Mouse (Mus musculus) adrenal gland, postnatal 25 days (tissue): Measurements from ENCODE around the gene Sap25. TPM values are rescaled to one million over a fixed set of nuclear protein-coding genes. Genes with fewer than 3 reads are reported as not detected.
A peak's percentile ranks its signal among the peaks of the same experiment; 100 is the strongest.

ENCODE experiments used
- DNase-seq: peaks from one replicate; pipeline ENCODE4 v3.0.0; 2021; ENCODE audit warnings: mixed read lengths
- total RNA-seq: library from RNA; stranded (reverse); gene quantifications from 2 replicates; pipeline ENCODE4 v1.2.3, GENCODE M21; 2021

The Sap25 gene
- total RNA-seq, 1 experiment from 2014 or later: 10.0 TPM

GRCm38 (mm10) chr5:137663057-137663456 lies 21.9 kb downstream of the Sap25 start:
- DNase-seq: no peak

DNA sequence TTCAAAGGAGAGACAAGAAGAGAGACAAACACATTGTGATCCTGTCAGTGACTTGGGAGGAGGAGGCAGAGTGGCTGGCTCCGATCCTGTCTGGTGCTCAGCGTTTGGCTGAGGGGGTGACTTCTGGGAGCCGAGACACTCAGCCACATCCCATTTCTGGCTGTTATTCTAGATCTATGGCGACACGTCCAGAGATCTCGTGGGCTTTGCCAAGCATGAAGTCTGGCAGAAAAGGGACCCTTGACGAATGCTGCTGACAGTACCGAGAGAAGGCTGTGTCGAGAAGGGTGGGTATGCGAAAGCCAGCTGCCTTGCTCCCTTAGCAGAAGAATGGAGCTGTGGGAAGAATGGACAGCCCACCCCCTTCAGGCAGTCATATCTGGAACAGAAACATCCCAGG lies 27.8 kb downstream of the Sap25 start:
- no peak for DNase-seq

DNA sequence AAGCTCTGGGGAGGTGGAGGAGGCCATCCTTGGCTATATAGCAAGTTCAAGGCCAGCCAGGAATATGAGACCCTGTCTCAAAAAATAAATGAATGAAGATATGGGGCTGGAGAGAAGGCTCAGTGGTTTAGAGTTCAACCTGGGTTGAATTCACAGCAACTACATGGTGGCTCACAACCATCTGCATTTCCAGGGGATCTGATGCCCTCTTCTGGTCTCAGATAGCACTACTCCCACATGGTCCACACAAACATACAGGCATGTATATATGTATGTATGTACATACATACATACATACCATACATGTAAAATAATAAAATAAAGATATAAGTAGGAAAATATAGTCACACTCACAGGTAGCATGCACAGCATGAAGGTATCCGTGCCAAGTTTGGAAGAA lies 29.1 kb downstream of the Sap25 start:
- no peak for DNase-seq

DNA sequence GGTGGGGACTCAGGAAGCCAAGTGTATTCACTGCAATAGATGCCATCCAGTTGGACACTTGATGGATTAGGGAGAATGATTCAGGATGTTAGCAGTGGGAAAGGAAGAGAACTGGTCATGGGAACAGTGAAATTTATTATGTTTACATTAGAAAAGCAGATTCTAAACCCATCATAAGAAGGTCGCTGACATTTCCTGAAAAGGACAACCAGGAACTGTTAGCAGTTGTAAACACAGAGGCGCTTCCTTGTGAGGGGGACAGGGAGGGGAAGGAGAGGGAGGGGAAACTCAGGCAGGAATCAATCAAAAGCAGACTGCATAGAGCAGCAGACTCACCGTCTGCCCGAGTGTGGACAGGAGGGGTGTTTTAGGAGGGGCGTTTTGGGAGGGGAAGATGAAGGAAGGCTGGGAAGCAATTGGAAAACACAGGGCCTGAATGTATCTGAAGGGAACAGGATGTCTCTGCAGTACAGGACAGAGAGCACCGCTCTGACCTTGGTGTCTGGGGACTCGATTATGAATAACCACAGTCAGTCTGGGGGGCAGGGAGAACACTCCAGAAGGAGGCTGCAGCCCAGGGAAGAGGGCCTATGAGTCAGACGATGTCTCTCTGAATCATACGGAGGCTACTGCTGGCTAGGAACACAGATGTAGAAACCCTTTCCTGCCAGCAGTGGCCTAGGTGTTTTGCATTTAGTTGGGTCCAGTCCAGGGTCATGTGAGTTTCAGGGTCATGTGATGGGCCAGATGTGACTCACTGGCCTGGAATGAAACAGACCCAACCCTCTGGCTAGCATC lies 30.5 kb downstream of the Sap25 start:
- peak; percentile 71 for DNase-seq

DNA sequence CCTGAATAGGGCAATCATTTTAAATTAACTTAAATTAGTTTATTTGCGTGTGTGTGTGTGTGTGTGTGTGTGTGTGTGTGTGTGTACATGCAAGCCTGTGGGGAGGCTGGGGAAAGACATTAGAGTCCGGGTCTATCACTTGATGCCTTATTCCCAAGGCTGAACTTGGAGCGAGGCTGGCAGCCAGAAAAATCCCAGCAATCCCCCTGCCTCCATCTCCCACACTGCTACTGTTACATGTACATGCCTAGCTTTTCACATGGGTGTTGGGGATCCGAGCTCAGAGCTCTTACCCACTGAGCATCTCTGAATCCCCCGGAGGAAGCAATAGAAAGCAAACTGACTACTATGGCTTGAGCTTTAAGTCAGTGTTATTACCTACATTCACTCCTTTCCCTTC lies 31.2 kb downstream of the Sap25 start:
- no peak for DNase-seq

GRCm38 (mm10) chr5:137673015-137673414 lies 31.9 kb downstream of the Sap25 start:
- DNase-seq: no peak

DNA sequence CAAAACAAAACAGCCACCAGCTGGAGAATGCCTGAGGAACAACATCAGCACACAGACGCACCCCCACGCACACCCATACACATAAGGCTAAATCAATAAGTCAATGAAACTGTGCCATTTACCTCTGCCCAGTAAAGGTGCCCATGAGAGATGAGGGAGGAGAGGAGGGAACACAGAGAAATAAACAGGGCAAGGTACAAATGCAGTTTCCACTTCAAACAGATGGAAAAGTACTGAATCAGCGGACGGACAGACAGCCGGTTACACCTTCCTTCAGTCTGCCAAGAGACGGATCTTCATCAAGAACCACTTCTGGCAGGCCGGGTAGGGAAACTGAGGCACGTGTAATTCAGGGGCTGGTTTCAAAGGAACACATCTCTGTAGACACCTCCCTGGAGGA lies 33.7 kb downstream of the Sap25 start:
- no peak for DNase-seq

- no peak for DNase-seq
These were observed 36.7 kb downstream of the Sap25 start for GRCm38 (mm10) chr5:137677859-137678258.

DNA sequence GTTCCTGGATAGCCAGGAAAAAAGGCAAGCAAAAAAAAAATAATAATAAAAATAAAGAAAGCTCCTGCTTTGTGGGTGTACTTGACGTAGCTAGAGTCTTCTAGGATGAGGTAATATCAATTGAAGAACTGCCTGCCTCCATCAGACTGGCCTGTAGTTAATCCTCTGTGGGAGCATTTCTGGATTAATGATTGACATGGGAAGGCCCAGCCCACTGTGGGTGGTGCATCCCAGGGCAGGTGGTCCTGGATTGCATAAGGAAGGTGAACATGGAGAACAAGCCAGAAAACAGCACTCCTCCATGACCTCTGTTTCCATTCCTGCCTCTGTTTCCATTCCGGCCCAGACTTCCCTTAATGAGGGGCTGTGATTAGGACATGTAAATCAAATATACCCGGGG lies 37.6 kb downstream of the Sap25 start:
- DNase-seq: no peak

GRCm38 (mm10) chr5:137679726-137680125 lies 38.6 kb downstream of the Sap25 start:
- DNase-seq: no peak

GRCm38 (mm10) chr5:137682526-137682925 lies 41.4 kb downstream of the Sap25 start:
- DNase-seq: no peak

GRCm38 (mm10) chr5:137683388-137684293 lies 42.5 kb downstream of the Sap25 start:
- no peak for DNase-seq

GRCm38 (mm10) chr5:137684294-137685123 lies 43.4 kb downstream of the Sap25 start, which contains the start of gene Agfg2:
TSS of gene Agfg2 (minus strand) at chr5:137684726.
- peak; percentile 96 for DNase-seq

- no peak for DNase-seq
These were observed 44.5 kb downstream of the Sap25 start for GRCm38 (mm10) chr5:137685653-137686052.

DNA sequence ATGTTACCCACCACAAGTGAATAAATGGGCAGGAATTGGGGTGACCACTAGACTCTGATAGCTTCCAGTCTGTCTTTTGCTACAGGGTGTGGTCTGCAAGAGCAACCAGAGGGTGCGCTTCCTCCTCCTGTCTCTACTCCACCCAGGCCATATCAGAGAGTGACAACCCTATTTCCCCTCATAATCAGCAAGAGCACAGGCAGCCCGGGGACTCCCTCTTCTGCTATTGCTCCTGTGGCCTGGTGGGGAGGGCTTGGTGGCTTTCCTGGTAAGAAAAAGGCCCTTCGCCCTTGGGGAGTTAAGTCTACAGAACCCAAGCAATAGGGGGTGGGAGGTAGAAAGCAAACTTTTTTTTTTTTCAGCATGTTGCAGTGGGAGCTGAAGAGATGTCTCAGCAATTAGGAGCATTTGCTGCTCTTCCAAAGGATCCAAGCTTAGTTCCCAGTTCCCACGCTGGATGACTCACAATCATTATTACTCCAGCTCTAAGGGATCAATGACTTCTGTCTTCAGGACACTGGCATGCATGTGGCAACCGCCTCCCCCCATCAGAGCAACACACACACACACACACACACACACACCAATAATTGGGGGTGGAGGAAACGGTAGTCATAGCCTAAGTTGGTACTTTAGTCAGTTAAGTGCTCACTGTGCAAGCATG lies 45.1 kb downstream of the Sap25 start:
- no peak for DNase-seq

DNA sequence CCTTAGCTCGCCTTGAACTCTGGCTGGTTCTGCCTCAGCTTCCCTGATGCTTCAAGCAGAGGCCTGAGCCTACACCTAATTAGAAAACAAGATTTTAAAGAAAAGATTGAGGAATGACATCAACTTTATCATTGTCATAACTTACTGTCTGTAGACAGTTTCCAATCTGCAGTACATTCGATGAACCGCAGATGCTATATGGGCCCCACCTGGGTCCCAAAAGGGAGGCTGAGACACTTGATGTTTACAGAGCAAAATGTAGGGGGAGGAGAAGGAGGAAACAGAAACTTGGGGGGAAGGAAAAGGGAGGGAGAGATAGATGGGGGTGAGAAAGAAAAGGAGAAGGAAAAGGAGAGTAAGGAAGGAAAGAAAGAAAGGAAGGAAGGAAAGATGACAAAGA lies 48.8 kb downstream of the Sap25 start:
- no peak for DNase-seq

GRCm38 (mm10) chr5:137690531-137690930 lies 49.4 kb downstream of the Sap25 start:
- DNase-seq: no peak

- DNase-seq: no peak
These were observed 50.7 kb downstream of the Sap25 start for GRCm38 (mm10) chr5:137691881-137692280.
